Mouse (Mus musculus): ENCODE measurements around the gene Cadps. TPM values are rescaled to one million over a fixed set of nuclear protein-coding genes. Genes with fewer than 3 reads are reported as not detected.

The Cadps gene
- polyA plus RNA-seq, 1 experiment from 2014 or later: 0.21 TPM

GRCm38 (mm10) chr14:12527296-12527695 is 295.6 kb downstream of the Cadps start:
- no peak overlapping the region for H3K4me2 ChIP-seq
- WGBS: 72% methylated on average over 5 of the region's 5 CpGs
- H3K27ac ChIP-seq (ENCODE audit: low read depth): no peak overlapping the region
- H3K9ac ChIP-seq: no peak overlapping the region
- no peaks in the 10 kb centered on the region for H3K4me1 ChIP-seq (ENCODE audit: insufficient read depth)
- H3K36me3 ChIP-seq (ENCODE audit: insufficient read depth): no peaks in the 10 kb centered on the region
- no peak for TF ChIP-seq CTCF (IDR thresholded peaks at IDR 0.05; ENCODE audit: low read depth)
- DNase-seq (no peak), ATAC-seq (ENCODE audit: insufficient read depth) (no peak)
- H3K9me3 ChIP-seq (ENCODE audit: low read depth, low read length): no peaks in the 10 kb centered on the region
- H3K27me3 ChIP-seq (ENCODE audit: insufficient read depth, low read length): no peaks in the 10 kb centered on the region
- no peak overlapping the region for H3K4me3 ChIP-seq (ENCODE audit: low read depth, low read length)

- DNase-seq: no peak
- 85% methylated on average over 7 of the region's 7 CpGs for WGBS
Measured at GRCm38 (mm10) chr14:12507018-12507417, 315.9 kb downstream of the Cadps start.

DNA sequence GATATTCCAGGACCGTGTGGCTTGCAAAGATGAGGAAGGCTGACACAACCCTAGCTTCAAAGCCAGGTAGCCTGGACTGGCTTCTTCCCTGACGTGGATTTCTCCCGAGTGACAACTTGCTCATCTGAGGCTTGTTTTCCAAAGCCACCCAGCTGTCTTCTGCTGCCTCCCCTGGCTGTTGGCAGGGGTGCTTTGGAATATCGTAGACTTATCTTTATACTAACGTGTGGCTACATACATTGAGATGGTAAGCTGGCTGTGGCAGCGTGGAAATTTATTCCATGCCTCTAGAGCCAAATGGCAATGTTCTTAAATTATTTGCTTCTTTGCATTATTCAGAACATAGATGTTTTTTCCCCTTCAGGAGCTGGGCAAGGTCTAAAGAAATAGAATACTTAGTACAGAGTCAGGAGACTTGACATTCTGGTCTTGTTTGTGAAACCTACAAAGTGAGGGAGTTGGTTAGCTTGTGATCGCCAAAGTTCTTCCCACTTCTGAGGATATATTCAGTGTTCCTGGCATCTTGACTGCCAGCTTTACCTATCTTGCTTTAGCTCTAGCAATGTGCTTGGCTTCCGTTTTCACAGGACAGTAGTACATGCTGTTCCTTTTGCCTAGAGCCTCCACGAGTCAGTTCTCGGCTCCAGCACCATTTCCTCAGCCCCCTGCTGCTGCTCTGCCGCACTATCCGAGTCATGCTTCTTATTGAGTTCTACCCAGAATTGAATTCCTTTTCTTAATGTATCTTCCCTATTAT is 318.5 kb downstream of the Cadps start:
- Histone ChIP-seq H3K27me3 (ENCODE audit: insufficient read depth, low read length) (no peaks in the 10 kb centered on the region), H3K4me3 (ENCODE audit: low read depth, low read length) (no peak overlapping the region), H3K9me3 (ENCODE audit: low read depth, low read length) (no peaks in the 10 kb centered on the region), H3K36me3 (ENCODE audit: insufficient read depth) (no peaks in the 10 kb centered on the region), H3K4me2 (no peak overlapping the region), H3K9ac (no peak overlapping the region), H3K27ac (ENCODE audit: low read depth) (no peak overlapping the region), H3K4me1 (ENCODE audit: insufficient read depth) (no peaks in the 10 kb centered on the region)
- 74% methylated on average over 12 of the region's 12 CpGs for WGBS
- DNase-seq: no peak
- no peak for ATAC-seq (ENCODE audit: insufficient read depth)
- TF ChIP-seq CTCF (IDR thresholded peaks at IDR 0.05; ENCODE audit: low read depth): no peak

More at GRCm38 (mm10) chr14:12507018-12507417, 315.9 kb downstream of the Cadps start:
- no peak for TF ChIP-seq CTCF (IDR thresholded peaks at IDR 0.05; ENCODE audit: low read depth)
- H3K27ac ChIP-seq (ENCODE audit: low read depth): no peak overlapping the region
- no peaks in the 10 kb centered on the region for H3K36me3 ChIP-seq (ENCODE audit: insufficient read depth)
- H3K9ac ChIP-seq: no peak overlapping the region
- no peak overlapping the region for H3K4me3 ChIP-seq (ENCODE audit: low read depth, low read length)
- H3K4me2 ChIP-seq: no peak overlapping the region
- H3K27me3 ChIP-seq (ENCODE audit: insufficient read depth, low read length): no peaks in the 10 kb centered on the region
- no peaks in the 10 kb centered on the region for H3K9me3 ChIP-seq (ENCODE audit: low read depth, low read length)
- ATAC-seq (ENCODE audit: insufficient read depth): no peak
- no peaks in the 10 kb centered on the region for H3K4me1 ChIP-seq (ENCODE audit: insufficient read depth)

GRCm38 (mm10) chr14:12462206-12462605 is 360.7 kb downstream of the Cadps start:
- Histone ChIP-seq H3K9me3 (ENCODE audit: low read depth, low read length) (no peaks in the 10 kb centered on the region), H3K9ac (no peak overlapping the region), H3K27ac (ENCODE audit: low read depth) (no peak overlapping the region), H3K4me1 (ENCODE audit: insufficient read depth) (no peaks in the 10 kb centered on the region), H3K4me2 (no peak overlapping the region), H3K4me3 (ENCODE audit: low read depth, low read length) (no peak overlapping the region), H3K36me3 (ENCODE audit: insufficient read depth) (no peaks in the 10 kb centered on the region), H3K27me3 (ENCODE audit: insufficient read depth, low read length) (no peaks in the 10 kb centered on the region)
- no peak for ATAC-seq (ENCODE audit: insufficient read depth)
- DNase-seq: no peak
- TF ChIP-seq CTCF (IDR thresholded peaks at IDR 0.05; ENCODE audit: low read depth): no peak
- 73% methylated on average over 4 of the region's 4 CpGs for WGBS

GRCm38 (mm10) chr14:12459700-12460099 is 363.2 kb downstream of the Cadps start:
- Histone ChIP-seq H3K36me3 (ENCODE audit: insufficient read depth) (no peaks in the 10 kb centered on the region), H3K4me2 (no peak overlapping the region), H3K9me3 (ENCODE audit: low read depth, low read length) (no peaks in the 10 kb centered on the region), H3K4me1 (ENCODE audit: insufficient read depth) (no peaks in the 10 kb centered on the region), H3K9ac (no peak overlapping the region), H3K4me3 (ENCODE audit: low read depth, low read length) (no peak overlapping the region), H3K27me3 (ENCODE audit: insufficient read depth, low read length) (no peaks in the 10 kb centered on the region), H3K27ac (ENCODE audit: low read depth) (no peak overlapping the region)
- DNase-seq: no peak
- 58% methylated on average over 7 of the region's 7 CpGs for WGBS
- no peak for TF ChIP-seq CTCF (IDR thresholded peaks at IDR 0.05; ENCODE audit: low read depth)
- ATAC-seq (ENCODE audit: insufficient read depth): no peak

DNA sequence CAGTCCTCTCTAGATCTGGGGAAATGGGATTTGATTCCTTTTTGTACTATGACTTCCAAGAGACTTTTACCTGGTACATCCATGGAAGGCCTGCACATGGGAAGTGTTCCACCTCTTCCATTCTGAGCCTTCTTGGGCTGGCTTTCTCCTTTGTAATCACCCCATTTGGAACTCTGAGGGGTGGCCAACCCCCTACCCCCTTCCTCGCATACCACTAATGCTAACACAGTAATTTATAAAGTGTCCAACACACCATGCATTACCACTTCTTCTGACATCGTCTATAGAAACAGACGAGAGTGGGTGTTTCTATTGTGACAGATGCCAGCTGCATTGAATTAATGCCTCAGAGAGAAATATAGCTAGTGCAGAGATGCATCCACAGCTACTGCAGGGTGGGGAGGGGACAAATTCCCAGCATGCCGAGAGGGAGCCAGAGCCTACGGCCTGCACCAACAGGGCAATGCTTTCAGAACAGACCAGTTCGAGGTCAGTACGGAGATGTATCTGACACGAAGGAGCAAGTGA is 367.8 kb downstream of the Cadps start:
- H3K36me3 ChIP-seq (ENCODE audit: insufficient read depth): no peaks in the 10 kb centered on the region
- no peak overlapping the region for H3K27ac ChIP-seq (ENCODE audit: low read depth)
- WGBS: 44% methylated on average over 8 of the region's 8 CpGs
- H3K9me3 ChIP-seq (ENCODE audit: low read depth, low read length): no peaks in the 10 kb centered on the region
- H3K9ac ChIP-seq: no peak overlapping the region
- DNase-seq: no peak
- TF ChIP-seq CTCF (IDR thresholded peaks at IDR 0.05; ENCODE audit: low read depth): no peak
- H3K4me1 ChIP-seq (ENCODE audit: insufficient read depth): no peaks in the 10 kb centered on the region
- ATAC-seq (ENCODE audit: insufficient read depth): no peak
- H3K4me3 ChIP-seq (ENCODE audit: low read depth, low read length): no peak overlapping the region
- no peaks in the 10 kb centered on the region for H3K27me3 ChIP-seq (ENCODE audit: insufficient read depth, low read length)
- no peak overlapping the region for H3K4me2 ChIP-seq

- ATAC-seq (ENCODE audit: insufficient read depth): no peak
- 73% methylated on average over 3 of the region's 3 CpGs for WGBS
Measured at GRCm38 (mm10) chr14:12450807-12451206, 372.1 kb downstream of the Cadps start.

More at GRCm38 (mm10) chr14:12450807-12451206, 372.1 kb downstream of the Cadps start:
- TF ChIP-seq CTCF (IDR thresholded peaks at IDR 0.05; ENCODE audit: low read depth): no peak
- Histone ChIP-seq H3K27me3 (ENCODE audit: insufficient read depth, low read length) (no peaks in the 10 kb centered on the region), H3K4me2 (no peak overlapping the region), H3K36me3 (ENCODE audit: insufficient read depth) (no peaks in the 10 kb centered on the region), H3K27ac (ENCODE audit: low read depth) (no peak overlapping the region), H3K4me1 (ENCODE audit: insufficient read depth) (no peaks in the 10 kb centered on the region), H3K4me3 (ENCODE audit: low read depth, low read length) (no peak overlapping the region), H3K9ac (no peak overlapping the region), H3K9me3 (ENCODE audit: low read depth, low read length) (no peaks in the 10 kb centered on the region)
- no peak for DNase-seq
